Mouse (Mus musculus) limb, embryonic 15.5 days (tissue): ENCODE results near the gene 4930519G04Rik. TPM values are rescaled to one million over a fixed set of nuclear protein-coding genes. Genes with fewer than 3 reads are reported as not detected.
"Not testable (repeated sequence)": the region's sequence is repeated elsewhere in the genome, so short reads cannot be mapped to it uniquely, and the experiment has no call there.

ENCODE experiments used
- ATAC-seq: fragments of 200-750 bp; cut with Nextera tagmentation; 2 replicates; pipeline ENCODE4 v1.8.0; 2017; ENCODE audit warnings: low read depth, moderate TSS enrichment; ENCODE audit not compliant: insufficient number of reproducible peaks, low FRiP score, low TSS enrichment
- H3K27ac ChIP-seq: fragments of 300-500 bp; sonication (generic); 2 replicates; pipeline ENCODE4 v1.5.1; 2015; ENCODE audit warnings: moderate library complexity, mild to moderate bottlenecking, inconsistent platforms
- H3K27me3 ChIP-seq: fragments of 300-500 bp; sonication (generic); 2 replicates; pipeline ENCODE4 v1.6.1; 2015; ENCODE audit warnings: inconsistent platforms
- H3K36me3 ChIP-seq: fragments of 300-500 bp; sonication (generic); 2 replicates; pipeline ENCODE4 v1.6.1; 2015; ENCODE audit warnings: inconsistent platforms
- H3K4me1 ChIP-seq: fragments of 300-500 bp; sonication (generic); 2 replicates; pipeline ENCODE4 v1.6.1; 2015; ENCODE audit warnings: inconsistent platforms
- H3K4me2 ChIP-seq: fragments of 300-500 bp; sonication (generic); 2 replicates; pipeline ENCODE4 v1.6.1; 2015; ENCODE audit warnings: mild to moderate bottlenecking, inconsistent platforms
- H3K4me3 ChIP-seq: fragments of 300-500 bp; sonication (generic); 2 replicates; pipeline ENCODE4 v1.5.1; 2015; ENCODE audit warnings: mild to moderate bottlenecking, inconsistent platforms
- H3K9ac ChIP-seq: fragments of 300-500 bp; sonication (generic); 2 replicates; pipeline ENCODE4 v1.6.1; 2015; ENCODE audit warnings: inconsistent platforms
- H3K9me3 ChIP-seq: fragments of 300-500 bp; sonication (generic); 2 replicates; pipeline ENCODE4 v1.6.1; 2016; ENCODE audit warnings: inconsistent platforms
- WGBS: fragments of 180-500 bp; shearing (Covaris S2); methylation state at CpG from one replicate; pipeline ENCODE4 v1.1.7; 2015; 5-methylcytosine and 5-hydroxymethylcytosine counted together
- polyA plus RNA-seq: library from polyadenylated mRNA; unstranded; fragments of >200 nt; fragmentation: Nextera tagmentation; extraction: Ambion mirVana; gene quantifications from 2 replicates; pipeline ENCODE4 v1.2.1, GENCODE M21; 2015

Gene 4930519G04Rik
- polyA plus RNA-seq, 1 experiment from 2014 or later = not detected

- Histone ChIP-seq H3K9ac (peak overlapping the region; percentile 72), H3K9me3 (no peaks in the 10 kb centered on the region), H3K27ac (peak overlapping the region; percentile 90), H3K4me1 (peaks cover 14% of the 10 kb centered on the region), H3K4me3 (peak overlapping the region; percentile 94), H3K27me3 (no peaks in the 10 kb centered on the region), H3K4me2 (peak overlapping the region; percentile 60), H3K36me3 (peaks cover 9% of the 10 kb centered on the region)
- WGBS = under 1% methylated on average over 50 of the region's 50 CpGs
- peak; percentile 90 for ATAC-seq
Observed at GRCm38 (mm10) chr5:114813525-114814181, 39.8 kb upstream of the 4930519G04Rik start.

GRCm38 (mm10) chr5:114816599-114816998 is 36.9 kb upstream of the 4930519G04Rik start:
- ATAC-seq = no peak
- WGBS = 55% methylated on average over 6 of the region's 6 CpGs
- no peak overlapping the region for H3K4me2 ChIP-seq
- H3K4me1 ChIP-seq = peaks cover 7% of the 10 kb centered on the region
- H3K9ac ChIP-seq = no peak overlapping the region
- H3K27ac ChIP-seq = no peak overlapping the region
- H3K9me3 ChIP-seq = no peaks in the 10 kb centered on the region
- no peaks in the 10 kb centered on the region for H3K27me3 ChIP-seq
- peaks cover 6% of the 10 kb centered on the region for H3K36me3 ChIP-seq
- H3K4me3 ChIP-seq = no peak overlapping the region

- no peak for ATAC-seq
- peaks cover 9% of the 10 kb centered on the region for H3K36me3 ChIP-seq
- no peak overlapping the region for H3K9ac ChIP-seq
- 0 out of 2 replicates have a peak, but pooled peaks cover 3% of the 10 kb centered on the region for H3K4me1 ChIP-seq
- H3K9me3 ChIP-seq = no peaks in the 10 kb centered on the region
- H3K27ac ChIP-seq = no peak overlapping the region
- no peaks in the 10 kb centered on the region for H3K27me3 ChIP-seq
- no peak overlapping the region for H3K4me2 ChIP-seq
- no peak overlapping the region for H3K4me3 ChIP-seq
- 73% methylated on average over 11 of the region's 11 CpGs for WGBS
Observed at GRCm38 (mm10) chr5:114818124-114818523, 35.3 kb upstream of the 4930519G04Rik start.

- H3K4me1 ChIP-seq = peaks cover 12% of the 10 kb centered on the region
- peak within 1 kb of the TSS; percentile 65 for H3K9ac ChIP-seq
- ATAC-seq = peak; percentile 85; the same call in 1 of the 2 replicates
- H3K27ac ChIP-seq = peak within 1 kb of the TSS; percentile 80
- no peaks in the 10 kb centered on the region for H3K9me3 ChIP-seq
- H3K4me3 ChIP-seq = peak within 1 kb of the TSS; percentile 72
- no peaks in the 10 kb centered on the region for H3K27me3 ChIP-seq
- WGBS = 7% methylated on average over 53 of the region's 53 CpGs
- peaks cover 9% of the 10 kb centered on the region for H3K36me3 ChIP-seq
- H3K4me2 ChIP-seq = peak within 1 kb of the TSS; percentile 67
Observed at GRCm38 (mm10) chr5:114822796-114823688, 30.4 kb upstream of the 4930519G04Rik start, which contains the start of gene 1500011B03Rik. Gene 1500011B03Rik (minus strand): TSS chr5:114823468.

- Histone ChIP-seq H3K27me3 (no peaks in the 10 kb centered on the region), H3K9ac (no peak overlapping the region), H3K4me1 (peaks cover 12% of the 10 kb centered on the region), H3K4me3 (no peak overlapping the region), H3K27ac (no peak overlapping the region), H3K9me3 (no peaks in the 10 kb centered on the region), H3K4me2 (0 out of 2 replicates have a peak overlapping the region, but pooled peaks have one; percentile 24), H3K36me3 (peaks cover 9% of the 10 kb centered on the region)
- no peak for ATAC-seq
- WGBS = 19% methylated on average over 9 of the region's 9 CpGs
Observed at GRCm38 (mm10) chr5:114824197-114824596, 29.3 kb upstream of the 4930519G04Rik start.

GRCm38 (mm10) chr5:114825978-114826691 is 27.3 kb upstream of the 4930519G04Rik start:
- Histone ChIP-seq H3K9ac (no peak overlapping the region; the same call in 1 of the 2 replicates), H3K27ac (no peak overlapping the region), H3K4me1 (peaks cover 12% of the 10 kb centered on the region), H3K9me3 (no peaks in the 10 kb centered on the region), H3K27me3 (no peaks in the 10 kb centered on the region), H3K4me2 (peak overlapping the region; percentile 63), H3K36me3 (peaks cover 5% of the 10 kb centered on the region; the same call in 1 of the 2 replicates), H3K4me3 (peak overlapping the region; percentile 41)
- WGBS = 9% methylated on average over 27 of the region's 27 CpGs
- peak; percentile 82 for ATAC-seq

- ATAC-seq = no peak
- Histone ChIP-seq H3K9ac (no peak overlapping the region), H3K4me3 (no peak overlapping the region), H3K36me3 (no peaks in the 10 kb centered on the region), H3K27me3 (no peaks in the 10 kb centered on the region), H3K4me2 (no peak overlapping the region), H3K9me3 (no peaks in the 10 kb centered on the region), H3K4me1 (peaks cover 10% of the 10 kb centered on the region), H3K27ac (no peak overlapping the region)
- 85% methylated on average over 12 of the region's 12 CpGs for WGBS
Observed at GRCm38 (mm10) chr5:114827427-114827826, 26.0 kb upstream of the 4930519G04Rik start.

- Histone ChIP-seq H3K27ac (no peak overlapping the region), H3K4me2 (no peak overlapping the region), H3K36me3 (no peaks in the 10 kb centered on the region), H3K4me3 (no peak overlapping the region), H3K9ac (no peak overlapping the region), H3K27me3 (no peaks in the 10 kb centered on the region), H3K4me1 (peaks cover 9% of the 10 kb centered on the region), H3K9me3 (no peaks in the 10 kb centered on the region)
- no peak for ATAC-seq
- WGBS = 64% methylated on average over 3 of the region's 3 CpGs
Observed at GRCm38 (mm10) chr5:114829740-114830139, 23.7 kb upstream of the 4930519G04Rik start.

GRCm38 (mm10) chr5:114836886-114837285 is 16.6 kb upstream of the 4930519G04Rik start:
- ATAC-seq = no peak
- H3K36me3 ChIP-seq = no peaks in the 10 kb centered on the region
- H3K4me2 ChIP-seq = no peak overlapping the region
- no peaks in the 10 kb centered on the region for H3K9me3 ChIP-seq
- no peak overlapping the region for H3K9ac ChIP-seq
- H3K4me1 ChIP-seq = 0 out of 2 replicates have a peak, but pooled peaks cover under 1% of the 10 kb centered on the region
- H3K4me3 ChIP-seq = no peak overlapping the region
- 60% methylated on average over 12 of the region's 12 CpGs for WGBS
- H3K27ac ChIP-seq = no peak overlapping the region
- H3K27me3 ChIP-seq = no peaks in the 10 kb centered on the region

GRCm38 (mm10) chr5:114840481-114840880 is 13.0 kb upstream of the 4930519G04Rik start:
- not testable (repeated sequence) for H3K27me3 ChIP-seq, H3K4me2 ChIP-seq, H3K9ac ChIP-seq, ATAC-seq, H3K9me3 ChIP-seq, H3K36me3 ChIP-seq, H3K27ac ChIP-seq, H3K4me3 ChIP-seq
- H3K4me1 ChIP-seq = peaks cover 14% of the 10 kb centered on the region
- WGBS = 49% methylated on average over 5 of the region's 5 CpGs

- H3K4me2 ChIP-seq, H3K4me3 ChIP-seq, H3K27ac ChIP-seq, ATAC-seq, H3K27me3 ChIP-seq, H3K9me3 ChIP-seq, H3K36me3 ChIP-seq, H3K9ac ChIP-seq: not testable (repeated sequence)
- WGBS = 35% methylated on average over 3 of the region's 3 CpGs
- H3K4me1 ChIP-seq = peaks cover 14% of the 10 kb centered on the region
Observed at GRCm38 (mm10) chr5:114842155-114842554, 11.3 kb upstream of the 4930519G04Rik start.
